Mouse (Mus musculus) liver, postnatal 0 days (tissue): Measurements from ENCODE around the gene Ppif.

Experiments
- CTCF ChIP-seq: sonication (generic); IDR thresholded peaks from 2 replicates; pipeline ENCODE4 v1.5.1; 2016; ENCODE audit warnings: antibody characterized with exemption, low read depth
- EP300 ChIP-seq: IDR thresholded peaks from 2 replicates; pipeline ENCODE4 v1.6.1; 2016; ENCODE audit warnings: antibody characterized with exemption, low read depth, mild to moderate bottlenecking

- TF ChIP-seq CTCF: no peak
- no peak for TF ChIP-seq EP300
Observed at GRCm38 (mm10) chr14:25738591-25739001, 44.6 kb downstream of the Ppif start.
